Mouse (Mus musculus) kidney, embryonic 16.5 days (tissue): Measurements from ENCODE around the gene Ispd. TPM values are rescaled to one million over a fixed set of nuclear protein-coding genes. Genes with fewer than 3 reads are reported as not detected.

ENCODE experiments used
- ATAC-seq: fragments of 200-750 bp; cut with Nextera tagmentation; 2 replicates; pipeline ENCODE4 v1.8.0; 2017; ENCODE audit warnings: moderate TSS enrichment; ENCODE audit not compliant: low FRiP score, low TSS enrichment
- H3K27ac ChIP-seq: fragments of 300-500 bp; sonication (generic); 2 replicates; pipeline ENCODE4 v1.5.1; 2014; ENCODE audit warnings: low read length
- H3K27me3 ChIP-seq: fragments of 300-500 bp; sonication (generic); 2 replicates; pipeline ENCODE4 v1.6.1; 2014; ENCODE audit warnings: low read length, control low read depth, mixed read lengths; ENCODE audit not compliant: insufficient read depth
- H3K36me3 ChIP-seq: fragments of 300-500 bp; sonication (generic); 2 replicates; pipeline ENCODE4 v1.6.1; 2014; ENCODE audit warnings: low read length, control low read depth, mixed read lengths; ENCODE audit not compliant: insufficient read depth
- H3K4me1 ChIP-seq: fragments of 300-500 bp; sonication (generic); 2 replicates; pipeline ENCODE4 v1.6.1; 2014; ENCODE audit warnings: low read length, control low read depth, mixed read lengths; ENCODE audit not compliant: insufficient read depth
- H3K4me2 ChIP-seq: fragments of 300-500 bp; sonication (generic); replicated peaks from 2 replicates; pipeline ENCODE4 v1.6.1; 2014; ENCODE audit warnings: low read depth, low read length
- H3K4me3 ChIP-seq: fragments of 300-500 bp; sonication (generic); 2 replicates; pipeline ENCODE4 v1.5.1; 2014; ENCODE audit warnings: mild to moderate bottlenecking, low read length
- H3K9ac ChIP-seq: fragments of 300-500 bp; sonication (generic); replicated peaks from 2 replicates; pipeline ENCODE4 v1.6.1; 2014; ENCODE audit warnings: low read length
- H3K9me3 ChIP-seq: fragments of 300-500 bp; sonication (generic); 2 replicates; pipeline ENCODE4 v1.6.1; 2016; ENCODE audit warnings: low read length, control low read depth
- WGBS: fragments of 180-500 bp; shearing (Covaris S2); extraction: QIAGEN DNeasy Blood & Tissue Kit; methylation state at CpG from one replicate; pipeline ENCODE4 v1.1.7; 2014; 5-methylcytosine and 5-hydroxymethylcytosine counted together
- polyA plus RNA-seq: library from polyadenylated mRNA; unstranded; fragments of >200 nt; fragmentation: Nextera tagmentation; extraction: Ambion mirVana; gene quantifications from 2 replicates; pipeline ENCODE4 v1.2.1, GENCODE M21; 2015

Ispd gene
- polyA plus RNA-seq, 1 experiment from 2014 or later: 17.2 TPM

- ATAC-seq: peak; percentile 78; the same call in 1 of the 2 replicates
These were observed 289.8 kb downstream of the Ispd start for GRCm38 (mm10) chr12:36670915-36671579.

GRCm38 (mm10) chr12:36674481-36674880 is 293.2 kb downstream of the Ispd start:
- no peaks in the 10 kb centered on the region for H3K27me3 ChIP-seq
- 43% methylated on average over 2 of the region's 2 CpGs for WGBS
- H3K4me2 ChIP-seq: no peak overlapping the region

More at GRCm38 (mm10) chr12:36670915-36671579, 289.8 kb downstream of the Ispd start:
- peak overlapping the region; percentile 21; the same call in 1 of the 2 replicates for H3K4me2 ChIP-seq
- WGBS: 25% methylated on average over 10 of the region's 10 CpGs
- H3K27ac ChIP-seq: no peak overlapping the region
- H3K9me3 ChIP-seq: no peaks in the 10 kb centered on the region
- H3K4me1 ChIP-seq: peaks cover 18% of the 10 kb centered on the region
- no peaks in the 10 kb centered on the region for H3K36me3 ChIP-seq
- H3K4me3 ChIP-seq: no peak overlapping the region
- no peaks in the 10 kb centered on the region for H3K27me3 ChIP-seq
- H3K9ac ChIP-seq: no peak overlapping the region

DNA sequence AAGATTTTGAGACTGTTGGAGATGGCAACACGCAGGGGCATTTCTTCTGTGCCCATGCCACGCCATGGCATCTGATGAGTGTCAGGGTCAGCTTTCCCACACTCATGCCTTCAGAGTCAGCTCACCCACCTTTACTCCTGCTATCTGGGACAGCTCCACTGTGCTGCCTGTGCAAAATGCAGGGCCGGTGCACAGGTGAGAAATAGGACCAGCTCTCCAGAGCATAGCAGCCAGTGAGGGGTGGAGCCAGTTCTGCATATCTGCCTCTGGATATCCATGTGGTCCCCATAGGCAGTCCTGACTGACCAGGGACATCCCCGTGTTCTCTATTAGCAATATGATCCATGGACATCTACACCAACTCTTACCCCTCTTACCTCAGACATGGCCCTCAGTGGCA is 297.0 kb downstream of the Ispd start:
- Histone ChIP-seq H3K9ac (no peak overlapping the region), H3K9me3 (no peaks in the 10 kb centered on the region), H3K27ac (no peak overlapping the region), H3K36me3 (no peaks in the 10 kb centered on the region), H3K4me2 (no peak overlapping the region), H3K27me3 (no peaks in the 10 kb centered on the region), H3K4me1 (0 out of 2 replicates have a peak, but pooled peaks cover 2% of the 10 kb centered on the region), H3K4me3 (no peak overlapping the region)
- 85% methylated on average over 4 of the region's 4 CpGs for WGBS
- no peak for ATAC-seq

More at GRCm38 (mm10) chr12:36674481-36674880, 293.2 kb downstream of the Ispd start:
- H3K27ac ChIP-seq: no peak overlapping the region
- no peak overlapping the region for H3K4me3 ChIP-seq
- no peak for ATAC-seq
- H3K9me3 ChIP-seq: no peaks in the 10 kb centered on the region
- no peaks in the 10 kb centered on the region for H3K36me3 ChIP-seq
- no peak overlapping the region for H3K9ac ChIP-seq
- peaks cover 14% of the 10 kb centered on the region for H3K4me1 ChIP-seq

GRCm38 (mm10) chr12:36680883-36681505 is 299.7 kb downstream of the Ispd start:
- H3K9ac ChIP-seq: no peak overlapping the region
- H3K36me3 ChIP-seq: no peaks in the 10 kb centered on the region
- WGBS: 68% methylated on average over 2 of the region's 2 CpGs
- H3K27me3 ChIP-seq: no peaks in the 10 kb centered on the region
- no peak overlapping the region for H3K27ac ChIP-seq
- no peak overlapping the region for H3K4me3 ChIP-seq
- no peaks in the 10 kb centered on the region for H3K4me1 ChIP-seq
- H3K4me2 ChIP-seq: no peak overlapping the region
- no peaks in the 10 kb centered on the region for H3K9me3 ChIP-seq
- ATAC-seq: no peak

- Histone ChIP-seq H3K36me3 (no peaks in the 10 kb centered on the region), H3K4me1 (no peaks in the 10 kb centered on the region), H3K4me3 (no peak overlapping the region), H3K27ac (no peak overlapping the region), H3K9ac (no peak overlapping the region), H3K27me3 (no peaks in the 10 kb centered on the region), H3K4me2 (no peak overlapping the region), H3K9me3 (no peaks in the 10 kb centered on the region)
- ATAC-seq: no peak
- 70% methylated on average over 6 of the region's 6 CpGs for WGBS
These were observed 300.5 kb downstream of the Ispd start for GRCm38 (mm10) chr12:36681779-36682178.

DNA sequence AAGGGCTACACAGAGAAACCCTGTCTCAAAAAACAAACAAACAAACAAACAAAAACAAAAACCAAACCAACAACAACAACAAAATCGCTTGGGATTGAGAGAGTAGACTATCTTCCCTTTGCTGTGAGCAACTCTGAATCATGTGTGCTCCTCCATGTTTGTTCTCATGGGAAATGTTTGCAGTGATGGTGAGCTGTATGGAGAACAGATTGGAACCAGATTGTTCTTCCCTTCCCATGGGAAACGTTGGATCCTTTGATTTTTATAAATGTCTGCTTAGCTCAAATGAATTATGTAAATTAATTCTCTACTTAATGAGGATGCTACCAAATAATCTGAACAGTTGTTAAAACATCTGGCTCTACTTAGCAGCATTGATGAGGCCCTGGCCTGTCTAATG is 312.8 kb downstream of the Ispd start:
- 77% methylated on average over 2 of the region's 2 CpGs for WGBS
- H3K4me2 ChIP-seq: no peak overlapping the region
- no peaks in the 10 kb centered on the region for H3K4me1 ChIP-seq
- no peaks in the 10 kb centered on the region for H3K36me3 ChIP-seq
- H3K9ac ChIP-seq: no peak overlapping the region
- no peak overlapping the region for H3K4me3 ChIP-seq
- ATAC-seq: no peak
- no peaks in the 10 kb centered on the region for H3K27me3 ChIP-seq
- H3K27ac ChIP-seq: no peak overlapping the region
- no peaks in the 10 kb centered on the region for H3K9me3 ChIP-seq

DNA sequence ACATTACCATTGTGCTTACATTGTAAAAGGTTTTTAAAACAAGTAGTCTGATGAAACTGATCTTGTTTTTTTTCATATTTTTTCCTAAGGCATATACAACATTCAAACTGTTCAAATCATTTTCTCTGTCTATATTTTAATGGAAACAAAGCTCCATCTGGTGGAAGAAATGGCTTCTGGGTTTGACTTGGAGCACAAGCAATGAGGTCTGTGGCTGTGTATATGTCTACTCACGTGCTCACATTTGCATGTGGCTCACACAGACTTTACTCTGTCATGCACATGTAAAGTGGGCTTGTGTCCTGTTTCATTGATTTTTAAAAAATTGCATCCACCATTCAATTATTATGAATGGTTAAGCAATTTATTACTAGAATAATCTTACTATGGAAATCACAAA is 323.1 kb downstream of the Ispd start:
- Histone ChIP-seq H3K4me1 (no peaks in the 10 kb centered on the region), H3K27me3 (no peaks in the 10 kb centered on the region), H3K9ac (no peak overlapping the region), H3K4me3 (no peak overlapping the region), H3K27ac (no peak overlapping the region), H3K36me3 (no peaks in the 10 kb centered on the region), H3K9me3 (no peaks in the 10 kb centered on the region), H3K4me2 (no peak overlapping the region)
- ATAC-seq: no peak
- WGBS: 65% methylated on average over 1 of the region's 1 CpGs

DNA sequence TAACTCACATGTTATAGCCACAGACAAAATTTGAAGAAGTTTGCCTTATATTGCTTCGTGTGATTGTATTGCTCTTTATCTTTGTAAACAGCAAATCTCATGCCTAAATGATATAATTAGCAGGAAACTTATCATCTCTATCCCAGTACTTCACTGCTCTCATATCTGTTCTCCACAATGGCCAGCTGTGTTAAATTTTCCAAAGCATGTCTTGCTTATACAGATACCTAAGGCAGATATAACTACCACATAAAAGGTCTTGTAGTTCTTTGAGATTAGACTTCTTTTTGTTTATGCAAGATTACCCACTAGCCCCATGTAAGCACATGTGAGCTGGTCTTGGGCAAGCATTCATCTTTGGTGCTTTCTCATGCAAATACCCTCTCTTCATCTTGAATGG is 327.6 kb downstream of the Ispd start:
- Histone ChIP-seq H3K9me3 (no peaks in the 10 kb centered on the region), H3K27ac (no peak overlapping the region), H3K4me2 (no peak overlapping the region), H3K36me3 (no peaks in the 10 kb centered on the region), H3K27me3 (no peaks in the 10 kb centered on the region), H3K4me1 (no peaks in the 10 kb centered on the region), H3K4me3 (no peak overlapping the region), H3K9ac (no peak overlapping the region)
- WGBS: 84% methylated on average over 1 of the region's 1 CpGs
- ATAC-seq: no peak

DNA sequence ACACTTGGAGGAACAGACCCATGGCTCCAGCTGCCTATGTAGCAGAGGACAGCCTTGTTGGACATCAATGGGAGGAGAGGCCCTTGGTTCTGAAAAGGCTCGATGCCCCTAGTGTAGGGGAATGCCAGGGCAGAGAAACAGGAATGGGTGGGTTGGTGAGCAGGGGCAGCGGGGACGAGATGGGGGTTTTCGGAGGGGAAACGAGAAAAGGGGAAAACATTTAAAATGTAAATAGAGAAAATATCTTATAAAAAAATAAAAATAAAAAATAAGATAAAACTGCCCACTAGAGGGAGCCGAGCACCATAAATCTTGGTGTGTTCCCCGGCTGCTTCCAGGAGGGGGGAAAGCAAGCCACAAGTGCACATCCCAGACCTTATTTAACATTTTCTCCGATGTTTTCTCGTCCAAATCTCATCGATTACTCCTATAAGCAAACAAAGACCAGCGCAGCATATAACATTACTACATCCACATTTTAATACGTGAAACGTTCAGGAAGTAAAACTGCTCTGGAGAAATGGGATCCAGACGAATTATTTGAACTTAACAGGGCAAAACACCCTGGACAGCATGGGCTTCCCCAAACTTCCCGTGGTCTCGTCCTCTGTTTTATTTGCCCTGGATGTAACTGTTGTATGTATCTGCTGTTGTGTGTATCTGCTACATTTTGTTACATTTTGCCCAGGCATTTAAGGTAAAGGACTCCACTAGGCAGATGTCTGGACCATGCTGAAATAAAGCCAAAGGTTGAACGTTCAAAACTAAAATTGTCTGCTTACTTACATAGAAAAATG is 332.8 kb downstream of the Ispd start:
- H3K4me1 ChIP-seq: peaks cover 8% of the 10 kb centered on the region
- WGBS: 14% methylated on average over 17 of the region's 17 CpGs
- no peak overlapping the region for H3K9ac ChIP-seq
- peak; percentile 59; the same call in 1 of the 2 replicates for ATAC-seq
- H3K9me3 ChIP-seq: no peaks in the 10 kb centered on the region
- H3K27ac ChIP-seq: no peak overlapping the region
- peak overlapping the region; percentile 51 for H3K4me2 ChIP-seq
- no peaks in the 10 kb centered on the region for H3K27me3 ChIP-seq
- peak overlapping the region; percentile 36 for H3K4me3 ChIP-seq
- no peaks in the 10 kb centered on the region for H3K36me3 ChIP-seq
